Mouse (Mus musculus) limb, embryonic 14.5 days (tissue): ENCODE results near the gene Foxn3. TPM values are rescaled to one million over a fixed set of nuclear protein-coding genes. Genes with fewer than 3 reads are reported as not detected.
A peak's percentile ranks its signal among the peaks of the same experiment; 100 is the strongest.

Experiments used
- ATAC-seq: fragments of 200-750 bp; cut with Nextera tagmentation; 2 replicates; pipeline ENCODE4 v1.8.0; 2017; ENCODE audit warnings: low read depth, moderate number of reproducible peaks, moderate TSS enrichment; ENCODE audit not compliant: low FRiP score
- DNase-seq: peaks from one replicate; pipeline ENCODE4 v3.0.0-alpha.2; 2015; ENCODE audit warnings: low spot score
- H3K27ac ChIP-seq: fragments of 300-500 bp; sonication (generic); replicated peaks from 2 replicates; pipeline ENCODE4 v1.5.1; 2014; ENCODE audit warnings: low read depth, mild to moderate bottlenecking, low read length, moderate library complexity, mixed read lengths
- H3K27me3 ChIP-seq: fragments of 300-500 bp; sonication (generic); 2 replicates; pipeline ENCODE4 v1.6.1; 2014; ENCODE audit warnings: low read length, mixed read lengths; ENCODE audit not compliant: control insufficient read depth, insufficient read depth
- H3K36me3 ChIP-seq: fragments of 300-500 bp; sonication (generic); 2 replicates; pipeline ENCODE4 v1.6.1; 2014; ENCODE audit warnings: mild to moderate bottlenecking, low read length, moderate library complexity, mixed read lengths; ENCODE audit not compliant: control insufficient read depth, insufficient read depth
- H3K4me1 ChIP-seq: fragments of 300-500 bp; sonication (generic); 2 replicates; pipeline ENCODE4 v1.6.1; 2014; ENCODE audit warnings: antibody characterized with exemption, low read length, mixed read lengths; ENCODE audit not compliant: control insufficient read depth, insufficient read depth
- H3K4me2 ChIP-seq: fragments of 300-500 bp; sonication (generic); replicated peaks from 2 replicates; pipeline ENCODE4 v1.6.1; 2014; ENCODE audit warnings: low read depth, mild to moderate bottlenecking, low read length, moderate library complexity; ENCODE audit not compliant: severe bottlenecking
- H3K4me3 ChIP-seq: fragments of 300-500 bp; sonication (generic); replicated peaks from 2 replicates; pipeline ENCODE4 v1.5.1; 2014; ENCODE audit warnings: low read length
- H3K9ac ChIP-seq: fragments of 300-500 bp; sonication (generic); 2 replicates; pipeline ENCODE4 v1.6.1; 2014; ENCODE audit warnings: mild to moderate bottlenecking, low read depth, low read length, moderate library complexity; ENCODE audit not compliant: severe bottlenecking
- H3K9me3 ChIP-seq: fragments of 300-500 bp; sonication (generic); 2 replicates; pipeline ENCODE4 v1.6.1; 2016; ENCODE audit warnings: low read length; ENCODE audit not compliant: control insufficient read depth
- POLR2A ChIP-seq: fragments of 200-500 bp; IDR thresholded peaks from 2 replicates; pipeline ENCODE4 v1.8.0; 2012; ENCODE audit warnings: inconsistent platforms, mild to moderate bottlenecking, moderate library complexity, borderline replicate concordance; ENCODE audit not compliant: insufficient read depth, insufficient read length; ENCODE audit errors: extremely low read depth
- WGBS: fragments of 180-500 bp; shearing (Covaris S2); extraction: QIAGEN DNeasy Blood & Tissue Kit; methylation state at CpG from one replicate; pipeline ENCODE4 v1.1.7; 2014; 5-methylcytosine and 5-hydroxymethylcytosine counted together
- polyA plus RNA-seq, 2 experiments: library from polyadenylated mRNA; depleted of rRNA in 1 of 2; stranded (reverse) in 1 of 2; unstranded in 1 of 2; fragments of >200 nt; fragmentation: Nextera tagmentation in 1 of 2; extraction: Ambion mirVana in 1 of 2; gene quantifications; 2 replicates each; pipeline versions ENCODE4 v1.2.1 to v1.2.3; 2012 to 2014

The Foxn3 gene
- polyA plus RNA-seq, 2 experiments: 27.6 to 118 TPM

DNA sequence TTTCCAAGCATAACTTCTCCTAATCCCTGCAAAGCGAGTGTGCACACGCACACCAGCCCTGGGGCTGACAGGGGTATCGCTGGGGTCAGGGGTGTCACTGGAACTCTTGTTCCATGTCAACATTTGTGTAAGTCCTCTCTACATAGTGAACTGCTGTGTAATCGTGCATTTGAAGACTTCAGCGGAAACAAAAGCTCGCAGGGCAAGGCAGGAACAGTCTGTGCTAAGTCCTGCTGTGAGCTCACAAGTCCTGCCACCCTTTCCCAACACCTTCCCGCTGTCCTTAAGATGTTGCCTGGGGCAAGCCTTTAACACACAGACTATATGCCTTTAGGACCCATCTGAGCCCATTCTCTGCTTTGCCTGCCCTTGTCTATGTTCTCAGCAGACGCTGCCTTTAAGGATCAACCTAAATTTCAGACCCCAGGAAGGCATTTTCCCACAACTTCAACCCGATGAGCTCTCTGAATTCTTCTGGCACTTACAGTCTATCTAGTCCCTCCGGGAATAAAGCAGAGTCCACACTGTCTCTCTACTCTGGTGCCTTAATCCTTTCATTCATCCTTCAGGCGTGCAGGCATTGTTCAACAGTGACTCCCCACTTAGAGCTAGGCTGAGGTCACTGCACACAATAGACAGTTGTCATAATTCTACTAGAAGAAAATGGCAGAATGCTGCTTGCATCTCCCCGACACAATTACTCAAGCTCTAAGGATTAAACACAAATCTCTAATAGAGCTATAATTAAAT lies 264.4 kb downstream of the Foxn3 start:
- Histone ChIP-seq H3K4me1 (peaks cover 16% of the 10 kb centered on the region), H3K4me3 (no peak overlapping the region), H3K27ac (no peak overlapping the region), H3K27me3 (no peaks in the 10 kb centered on the region), H3K36me3 (no peaks in the 10 kb centered on the region), H3K9ac (no peak overlapping the region), H3K9me3 (no peaks in the 10 kb centered on the region), H3K4me2 (no peak overlapping the region)
- DNase-seq (no peak), ATAC-seq (no peak)
- WGBS: 52% methylated on average over 12 of the region's 12 CpGs
- TF ChIP-seq POLR2A: no peak

DNA sequence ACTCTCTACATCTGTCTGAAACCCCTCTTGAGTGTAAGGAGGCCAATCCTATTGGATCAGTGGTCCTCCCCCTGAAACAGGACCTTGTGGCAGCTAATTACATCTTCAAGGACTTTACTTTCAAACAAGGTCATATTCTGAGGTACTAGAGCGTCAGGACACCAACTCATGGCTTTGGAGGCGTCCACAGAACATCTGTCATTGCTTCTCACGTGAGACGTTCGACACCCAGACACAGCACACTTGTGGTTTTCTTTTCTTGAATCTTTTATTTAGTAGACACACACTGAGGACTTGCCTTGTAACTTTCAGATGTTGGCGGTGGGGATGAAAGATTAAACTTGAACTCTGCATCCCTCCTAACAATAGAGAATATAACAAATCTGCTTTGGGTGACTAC lies 265.1 kb downstream of the Foxn3 start:
- H3K4me3 ChIP-seq: no peak overlapping the region
- no peak overlapping the region for H3K9ac ChIP-seq
- peaks cover 16% of the 10 kb centered on the region for H3K4me1 ChIP-seq
- H3K4me2 ChIP-seq: no peak overlapping the region
- no peaks in the 10 kb centered on the region for H3K27me3 ChIP-seq
- H3K36me3 ChIP-seq: no peaks in the 10 kb centered on the region
- 70% methylated on average over 6 of the region's 6 CpGs for WGBS
- no peak overlapping the region for H3K27ac ChIP-seq
- DNase-seq: no peak
- no peak for ATAC-seq
- H3K9me3 ChIP-seq: no peaks in the 10 kb centered on the region
- TF ChIP-seq POLR2A: no peak

DNA sequence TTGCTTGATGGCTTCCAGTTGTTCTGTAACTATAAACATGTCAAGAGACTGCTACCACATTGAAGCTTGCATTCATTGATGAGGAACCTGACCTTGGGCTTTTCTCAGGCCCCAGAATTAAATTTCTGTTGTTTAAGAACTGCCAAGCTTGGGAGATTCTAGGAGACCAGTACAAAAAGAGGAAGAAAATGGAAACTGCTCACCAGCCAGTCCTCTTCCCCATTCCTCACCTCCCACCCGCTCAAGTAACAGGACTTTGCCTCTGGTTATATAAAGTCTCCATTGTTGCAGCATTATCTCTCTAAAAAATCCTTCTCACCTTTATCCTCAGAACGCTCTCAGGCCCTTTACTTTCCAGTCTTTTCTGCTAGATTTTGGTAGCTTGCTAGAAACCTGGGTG lies 265.6 kb downstream of the Foxn3 start:
- Histone ChIP-seq H3K4me2 (no peak overlapping the region), H3K4me1 (peaks cover 20% of the 10 kb centered on the region), H3K36me3 (no peaks in the 10 kb centered on the region), H3K9ac (no peak overlapping the region), H3K27ac (no peak overlapping the region), H3K27me3 (no peaks in the 10 kb centered on the region), H3K9me3 (no peaks in the 10 kb centered on the region), H3K4me3 (no peak overlapping the region)
- no peak for TF ChIP-seq POLR2A
- DNase-seq (no peak), ATAC-seq (no peak)
- WGBS: 85% methylated on average over 2 of the region's 2 CpGs

DNA sequence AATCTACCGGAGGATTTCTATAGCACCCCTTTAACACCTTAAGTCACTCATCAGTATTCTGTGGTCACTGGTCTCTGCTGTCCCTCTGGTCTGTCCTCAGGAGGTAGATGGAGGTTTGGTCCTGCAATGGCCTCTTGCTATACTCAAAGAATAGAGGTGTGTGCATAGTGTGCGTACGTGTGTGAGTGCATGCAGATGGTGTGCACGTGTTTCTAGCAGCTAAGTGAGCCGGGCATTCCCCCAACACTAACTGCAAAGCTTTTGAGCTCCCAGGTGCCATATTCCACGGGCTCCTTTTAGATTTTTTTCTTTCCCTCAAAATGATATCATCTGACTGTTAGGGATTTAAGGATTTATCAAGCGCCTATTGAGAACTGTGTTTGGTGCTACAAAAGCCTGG lies 269.9 kb downstream of the Foxn3 start:
- H3K9me3 ChIP-seq: no peaks in the 10 kb centered on the region
- ATAC-seq (no peak), DNase-seq (no peak)
- H3K4me3 ChIP-seq: no peak overlapping the region
- H3K36me3 ChIP-seq: peaks cover 3% of the 10 kb centered on the region; the same call in 1 of the 2 replicates
- no peak overlapping the region for H3K9ac ChIP-seq
- no peaks in the 10 kb centered on the region for H3K27me3 ChIP-seq
- H3K4me1 ChIP-seq: peaks cover 21% of the 10 kb centered on the region
- peak overlapping the region; percentile 13; the same call in 1 of the 2 replicates for H3K27ac ChIP-seq
- TF ChIP-seq POLR2A: no peak
- WGBS: 55% methylated on average over 7 of the region's 7 CpGs
- H3K4me2 ChIP-seq: no peak overlapping the region

DNA sequence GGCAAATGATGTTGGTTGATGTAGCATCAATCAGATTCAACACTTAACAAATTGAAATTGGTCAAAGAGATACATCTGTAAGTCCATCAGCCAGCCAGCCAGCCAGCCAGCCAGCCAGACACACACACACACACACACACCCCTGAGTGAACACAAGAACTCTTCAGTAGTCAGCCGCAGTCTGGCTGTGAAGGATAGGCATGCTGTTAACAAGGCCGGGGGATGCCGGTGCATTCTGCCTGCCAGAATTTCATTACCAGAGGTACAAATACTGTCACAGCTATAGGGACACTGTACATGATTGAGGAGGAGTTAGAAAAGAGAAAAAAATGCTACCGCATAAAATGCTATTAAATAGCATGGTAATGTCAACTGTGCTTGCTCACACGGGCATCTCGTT lies 271.2 kb downstream of the Foxn3 start:
- peaks cover 3% of the 10 kb centered on the region; the same call in 1 of the 2 replicates for H3K36me3 ChIP-seq
- no peak overlapping the region for H3K27ac ChIP-seq
- no peak for TF ChIP-seq POLR2A
- H3K9ac ChIP-seq: no peak overlapping the region
- WGBS: 79% methylated on average over 6 of the region's 6 CpGs
- DNase-seq: no peak
- H3K4me2 ChIP-seq: no peak overlapping the region
- no peak for ATAC-seq
- H3K4me1 ChIP-seq: peaks cover 21% of the 10 kb centered on the region
- no peaks in the 10 kb centered on the region for H3K27me3 ChIP-seq
- no peaks in the 10 kb centered on the region for H3K9me3 ChIP-seq
- H3K4me3 ChIP-seq: no peak overlapping the region
